Mouse (Mus musculus) heart, postnatal 0 days (tissue): ENCODE measurements around the gene Spg20. TPM values are rescaled to one million over a fixed set of nuclear protein-coding genes. Genes with fewer than 3 reads are reported as not detected.

Source experiments
- ATAC-seq: fragments of 200-750 bp; cut with Nextera tagmentation; 2 replicates; pipeline ENCODE4 v1.8.0; 2017; ENCODE audit warnings: low read depth, moderate number of reproducible peaks, moderate library complexity; ENCODE audit not compliant: insufficient read depth
- DNase-seq: peaks from one replicate; pipeline ENCODE4 v3.0.0-alpha.2; 2016; ENCODE audit warnings: low spot score
- H3K27ac ChIP-seq: fragments of 300-500 bp; sonication (generic); 2 replicates; pipeline ENCODE4 v1.5.1; 2014; ENCODE audit warnings: low read depth, mild to moderate bottlenecking
- H3K27me3 ChIP-seq: fragments of 300-500 bp; sonication (generic); 2 replicates; pipeline ENCODE4 v1.6.1; 2014; ENCODE audit warnings: low read length, mixed read lengths; ENCODE audit not compliant: control insufficient read depth, insufficient read depth
- H3K36me3 ChIP-seq: fragments of 300-500 bp; sonication (generic); replicated peaks from 2 replicates; pipeline ENCODE4 v1.6.1; 2014; ENCODE audit warnings: low read length, mixed read lengths; ENCODE audit not compliant: control insufficient read depth, insufficient read depth
- H3K4me1 ChIP-seq: fragments of 300-500 bp; sonication (generic); 2 replicates; pipeline ENCODE4 v1.6.1; 2014; ENCODE audit warnings: antibody characterized with exemption; ENCODE audit not compliant: control insufficient read depth, insufficient read depth
- H3K4me2 ChIP-seq: fragments of 300-500 bp; sonication (generic); 2 replicates; pipeline ENCODE4 v1.6.1; 2014; ENCODE audit warnings: low read depth, mild to moderate bottlenecking, low read length, moderate library complexity
- H3K4me3 ChIP-seq: fragments of 300-500 bp; sonication (generic); 2 replicates; pipeline ENCODE4 v1.5.1; 2014; ENCODE audit warnings: low read depth, low read length
- H3K9ac ChIP-seq: fragments of 300-500 bp; sonication (generic); replicated peaks from 2 replicates; pipeline ENCODE4 v1.6.1; 2014; ENCODE audit warnings: low read depth, low read length, mixed read lengths
- H3K9me3 ChIP-seq: fragments of 300-500 bp; sonication (generic); replicated peaks from 2 replicates; pipeline ENCODE4 v1.6.1; 2016; ENCODE audit warnings: low read length; ENCODE audit not compliant: control insufficient read depth
- CTCF ChIP-seq: IDR thresholded peaks from 2 replicates; pipeline ENCODE4 v1.5.1; 2016; ENCODE audit warnings: antibody characterized with exemption, control low read depth, low read depth
- EP300 ChIP-seq: IDR thresholded peaks from 2 replicates; pipeline ENCODE4 v1.6.1; 2016; ENCODE audit warnings: antibody characterized with exemption, low read depth
- WGBS: fragments of 180-500 bp; shearing (Covaris S2); extraction: QIAGEN DNeasy Blood & Tissue Kit; methylation state at CpG from one replicate; pipeline ENCODE4 v1.1.7; 2014; 5-methylcytosine and 5-hydroxymethylcytosine counted together
- polyA plus RNA-seq: library from polyadenylated mRNA; unstranded; fragments of >200 nt; fragmentation: Nextera tagmentation; extraction: Ambion mirVana; gene quantifications from 2 replicates; pipeline ENCODE4 v1.2.1, GENCODE M21; 2015
- total RNA-seq: library from RNA; depleted of rRNA; stranded (reverse); fragments of >200 nt; gene quantifications from 2 replicates; pipeline ENCODE4 v1.2.3, GENCODE M21; 2014; ENCODE audit warnings: low replicate concordance

The Spg20 gene
- total and polyA plus RNA-seq, 2 experiments from 2014 or later, result 20.6 to 20.7 TPM

- H3K4me3 ChIP-seq, result no peak overlapping the region
- no peak for TF ChIP-seq EP300
- no peak for TF ChIP-seq CTCF
- H3K4me1 ChIP-seq, result no peaks in the 10 kb centered on the region
- H3K9ac ChIP-seq, result no peak overlapping the region
- no peaks in the 10 kb centered on the region for H3K27me3 ChIP-seq
- WGBS, result 48% methylated on average over 2 of the region's 2 CpGs
- no peaks in the 10 kb centered on the region for H3K36me3 ChIP-seq
- ATAC-seq, result no peak
- DNase-seq, result no peak
- H3K27ac ChIP-seq, result no peak overlapping the region
- no peaks in the 10 kb centered on the region for H3K9me3 ChIP-seq
- no peak overlapping the region for H3K4me2 ChIP-seq
Observed at GRCm38 (mm10) chr3:55098014-55098413, 13.9 kb upstream of the Spg20 start.

DNA sequence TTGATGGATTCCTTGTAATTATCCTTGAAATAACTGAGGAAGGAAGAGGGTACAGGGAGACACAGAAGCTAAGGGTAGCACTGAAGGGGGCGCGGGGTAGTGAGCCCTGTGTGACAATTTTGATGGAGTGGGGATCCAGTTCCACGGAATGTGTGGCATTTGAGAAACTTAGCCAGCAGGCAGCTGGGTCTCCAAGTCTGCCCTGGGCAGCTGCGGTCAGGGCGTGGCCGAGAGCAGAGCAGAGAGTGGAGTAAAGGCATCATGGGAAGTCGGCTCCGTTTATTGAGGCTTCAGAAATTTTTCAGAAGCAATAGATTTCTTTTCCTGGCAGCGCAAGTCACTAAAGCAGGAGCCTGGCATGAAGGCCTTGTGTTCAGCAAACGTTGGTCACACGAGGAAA lies 12.9 kb upstream of the Spg20 start:
- no peak for DNase-seq
- no peak for TF ChIP-seq CTCF
- TF ChIP-seq EP300, result no peak
- WGBS, result 70% methylated on average over 11 of the region's 11 CpGs
- H3K9ac ChIP-seq, result no peak overlapping the region
- H3K27ac ChIP-seq, result no peak overlapping the region
- no peaks in the 10 kb centered on the region for H3K9me3 ChIP-seq
- ATAC-seq, result no peak
- no peak overlapping the region for H3K4me3 ChIP-seq
- no peak overlapping the region for H3K4me2 ChIP-seq
- no peaks in the 10 kb centered on the region for H3K4me1 ChIP-seq
- no peaks in the 10 kb centered on the region for H3K27me3 ChIP-seq
- no peaks in the 10 kb centered on the region for H3K36me3 ChIP-seq

DNA sequence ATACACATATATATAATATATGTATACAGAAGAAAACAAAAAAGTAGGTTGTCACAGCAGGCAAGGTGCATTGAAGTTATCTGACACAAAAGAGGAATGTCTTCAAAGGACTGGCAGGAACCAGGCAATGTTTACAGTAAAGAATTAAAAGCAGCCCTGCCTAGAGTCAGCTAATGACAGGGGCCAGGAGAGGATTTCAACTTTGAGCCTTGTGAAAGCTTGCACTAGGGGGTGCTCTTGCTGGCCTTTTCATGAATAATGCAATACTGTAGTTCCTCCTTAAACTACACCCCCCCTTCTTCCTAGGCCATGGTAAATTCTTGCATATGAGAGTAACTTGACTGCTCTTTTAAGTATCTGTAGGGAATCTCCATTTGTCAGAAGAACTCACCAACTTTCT lies 10.8 kb upstream of the Spg20 start:
- no peak overlapping the region for H3K4me3 ChIP-seq
- TF ChIP-seq EP300 (no peak), CTCF (no peak)
- ATAC-seq (no peak), DNase-seq (no peak)
- no peaks in the 10 kb centered on the region for H3K36me3 ChIP-seq
- H3K4me2 ChIP-seq, result no peak overlapping the region
- no peaks in the 10 kb centered on the region for H3K27me3 ChIP-seq
- no peak overlapping the region for H3K9ac ChIP-seq
- H3K4me1 ChIP-seq, result no peaks in the 10 kb centered on the region
- no peak overlapping the region for H3K27ac ChIP-seq
- no peaks in the 10 kb centered on the region for H3K9me3 ChIP-seq

DNA sequence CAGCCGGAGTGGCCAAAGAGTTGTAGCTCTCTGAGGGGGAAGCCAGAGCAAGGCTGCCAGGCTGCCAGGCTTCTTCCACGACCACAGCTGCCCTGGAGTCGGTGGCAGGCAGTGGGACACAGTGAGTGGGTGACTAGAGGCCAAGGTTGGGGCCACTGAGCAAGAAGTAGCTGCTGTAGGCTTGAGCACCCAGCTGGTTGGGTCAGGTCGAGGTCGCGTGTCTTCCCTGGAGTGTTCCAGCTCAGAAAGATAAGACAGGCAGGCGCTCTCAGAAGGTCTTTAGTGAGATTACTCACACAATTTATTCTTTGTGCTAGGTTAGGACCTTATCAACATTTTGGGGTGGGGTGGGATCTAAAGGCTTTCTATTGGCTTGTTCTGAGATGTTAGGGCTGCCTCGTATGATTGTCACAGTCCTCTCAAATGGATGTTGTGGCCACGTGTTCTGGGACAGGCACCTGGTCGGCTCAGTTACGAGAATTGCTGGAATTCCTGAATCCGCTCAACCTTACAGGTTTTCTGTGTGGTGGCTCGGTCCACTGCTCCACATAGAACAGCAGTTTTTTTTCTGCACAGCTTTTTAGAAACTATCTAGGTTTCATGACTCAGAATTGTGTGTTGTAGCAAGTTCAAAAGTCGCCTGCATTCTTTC lies 6.4 kb upstream of the Spg20 start:
- Histone ChIP-seq H3K27ac (no peak overlapping the region), H3K9ac (no peak overlapping the region), H3K4me1 (no peaks in the 10 kb centered on the region), H3K9me3 (no peaks in the 10 kb centered on the region), H3K4me3 (no peak overlapping the region), H3K27me3 (no peaks in the 10 kb centered on the region), H3K36me3 (no peaks in the 10 kb centered on the region), H3K4me2 (no peak overlapping the region)
- ATAC-seq, result no peak
- DNase-seq, result no peak
- 49% methylated on average over 14 of the region's 14 CpGs for whole genome bisulfite sequencing
- no peak for TF ChIP-seq CTCF
- TF ChIP-seq EP300, result no peak

GRCm38 (mm10) chr3:55106051-55106450 lies 5.9 kb upstream of the Spg20 start:
- H3K27ac ChIP-seq, result no peak overlapping the region
- no peak for ATAC-seq
- H3K27me3 ChIP-seq, result no peaks in the 10 kb centered on the region
- H3K9me3 ChIP-seq, result no peaks in the 10 kb centered on the region
- H3K4me1 ChIP-seq, result no peaks in the 10 kb centered on the region
- H3K36me3 ChIP-seq, result no peaks in the 10 kb centered on the region
- TF ChIP-seq EP300 (no peak), CTCF (no peak)
- H3K4me3 ChIP-seq, result no peak overlapping the region
- WGBS, result 75% methylated on average over 17 of the region's 17 CpGs
- H3K9ac ChIP-seq, result no peak overlapping the region
- no peak overlapping the region for H3K4me2 ChIP-seq
- DNase-seq, result no peak

GRCm38 (mm10) chr3:55109097-55109496 lies 2.8 kb upstream of the Spg20 start:
- whole genome bisulfite sequencing, result 75% methylated on average over 4 of the region's 4 CpGs
- Histone ChIP-seq H3K27me3 (no peaks in the 10 kb centered on the region), H3K4me2 (no peak overlapping the region), H3K36me3 (no peaks in the 10 kb centered on the region), H3K4me3 (no peak overlapping the region), H3K4me1 (peaks cover 8% of the 10 kb centered on the region; the same call in 1 of the 2 replicates), H3K27ac (no peak overlapping the region), H3K9me3 (no peaks in the 10 kb centered on the region), H3K9ac (no peak overlapping the region)
- DNase-seq, result no peak
- TF ChIP-seq EP300 (no peak), CTCF (no peak)
- no peak for ATAC-seq
